Mouse (Mus musculus) forebrain, embryonic 12.5 days (tissue): Measurements from ENCODE around the gene 4930402F06Rik. TPM values are rescaled to one million over a fixed set of nuclear protein-coding genes. Genes with fewer than 3 reads are reported as not detected.

Source experiments
- ATAC-seq: fragments of 200-750 bp; cut with Nextera tagmentation; 2 replicates; pipeline ENCODE4 v1.8.0; 2017; ENCODE audit warnings: moderate TSS enrichment; ENCODE audit not compliant: low FRiP score
- H3K27ac ChIP-seq: fragments of 300-500 bp; sonication (generic); 2 replicates; pipeline ENCODE4 v1.5.1; 2016; ENCODE audit warnings: mild to moderate bottlenecking
- H3K27me3 ChIP-seq: fragments of 300-500 bp; sonication (generic); 2 replicates; pipeline ENCODE4 v1.6.1; 2016; ENCODE audit warnings: mild to moderate bottlenecking
- H3K36me3 ChIP-seq: fragments of 300-500 bp; sonication (generic); replicated peaks from 2 replicates; pipeline ENCODE4 v1.6.1; 2016; ENCODE audit warnings: mild to moderate bottlenecking
- H3K4me1 ChIP-seq: fragments of 300-500 bp; sonication (generic); 2 replicates; pipeline ENCODE4 v1.6.1; 2016
- H3K4me2 ChIP-seq: fragments of 300-500 bp; sonication (generic); 2 replicates; pipeline ENCODE4 v1.6.1; 2016; ENCODE audit warnings: mild to moderate bottlenecking, moderate library complexity
- H3K4me3 ChIP-seq: fragments of 300-500 bp; sonication (generic); replicated peaks from 2 replicates; pipeline ENCODE4 v1.5.1; 2016; ENCODE audit warnings: mild to moderate bottlenecking
- H3K9ac ChIP-seq: fragments of 300-500 bp; sonication (generic); 2 replicates; pipeline ENCODE4 v1.6.1; 2016; ENCODE audit warnings: mild to moderate bottlenecking
- H3K9me3 ChIP-seq: fragments of 300-500 bp; sonication (generic); 2 replicates; pipeline ENCODE4 v1.6.1; 2016
- WGBS: fragments of 180-500 bp; shearing (Covaris S2); methylation state at CpG from one replicate; pipeline ENCODE4 v1.1.7; 2016; 5-methylcytosine and 5-hydroxymethylcytosine counted together
- polyA plus RNA-seq: library from polyadenylated mRNA; unstranded; fragments of >200 nt; fragmentation: Nextera tagmentation; extraction: Ambion mirVana; gene quantifications from 2 replicates; pipeline ENCODE4 v1.2.1, GENCODE M21; 2016

The 4930402F06Rik gene
- polyA plus RNA-seq, 1 experiment from 2014 or later, result not detected

DNA sequence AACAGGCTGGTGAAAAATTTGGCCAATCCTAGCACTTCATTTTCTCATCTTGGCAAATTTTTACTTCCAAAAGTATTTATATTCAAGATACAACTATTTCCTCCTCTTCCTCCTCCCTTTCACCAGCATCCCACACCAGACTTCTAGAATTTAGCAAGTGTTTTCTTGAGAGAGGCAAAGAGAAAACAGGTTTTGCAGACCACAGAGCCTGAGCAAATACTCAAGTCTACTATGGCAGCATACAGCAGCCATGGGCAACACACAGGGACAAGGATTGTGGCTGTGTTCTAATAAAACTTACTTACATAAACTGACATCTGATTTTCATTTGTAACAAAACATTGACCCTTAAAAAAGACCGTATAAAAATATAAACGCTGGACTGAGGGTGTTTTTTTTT is 65.8 kb downstream of the 4930402F06Rik start:
- no peak overlapping the region for H3K4me3 ChIP-seq
- 85% methylated on average over 2 of the region's 2 CpGs for WGBS
- no peaks in the 10 kb centered on the region for H3K9me3 ChIP-seq

GRCm38 (mm10) chr2:35329061-35329460 is 67.9 kb downstream of the 4930402F06Rik start:
- H3K4me3 ChIP-seq, result no peak overlapping the region
- H3K36me3 ChIP-seq, result no peaks in the 10 kb centered on the region
- H3K9me3 ChIP-seq, result no peaks in the 10 kb centered on the region
- no peak overlapping the region for H3K4me2 ChIP-seq
- H3K4me1 ChIP-seq, result 0 out of 2 replicates have a peak, but pooled peaks cover 4% of the 10 kb centered on the region
- WGBS, result 88% methylated on average over 2 of the region's 2 CpGs
- ATAC-seq, result no peak
- H3K27ac ChIP-seq, result no peak overlapping the region
- H3K27me3 ChIP-seq, result no peaks in the 10 kb centered on the region
- H3K9ac ChIP-seq, result no peak overlapping the region

More for the DNA sequence above, 65.8 kb downstream of the 4930402F06Rik start:
- ATAC-seq, result no peak
- Histone ChIP-seq H3K36me3 (no peaks in the 10 kb centered on the region), H3K4me1 (peaks cover 12% of the 10 kb centered on the region), H3K27me3 (no peaks in the 10 kb centered on the region), H3K4me2 (no peak overlapping the region), H3K9ac (no peak overlapping the region), H3K27ac (no peak overlapping the region)

DNA sequence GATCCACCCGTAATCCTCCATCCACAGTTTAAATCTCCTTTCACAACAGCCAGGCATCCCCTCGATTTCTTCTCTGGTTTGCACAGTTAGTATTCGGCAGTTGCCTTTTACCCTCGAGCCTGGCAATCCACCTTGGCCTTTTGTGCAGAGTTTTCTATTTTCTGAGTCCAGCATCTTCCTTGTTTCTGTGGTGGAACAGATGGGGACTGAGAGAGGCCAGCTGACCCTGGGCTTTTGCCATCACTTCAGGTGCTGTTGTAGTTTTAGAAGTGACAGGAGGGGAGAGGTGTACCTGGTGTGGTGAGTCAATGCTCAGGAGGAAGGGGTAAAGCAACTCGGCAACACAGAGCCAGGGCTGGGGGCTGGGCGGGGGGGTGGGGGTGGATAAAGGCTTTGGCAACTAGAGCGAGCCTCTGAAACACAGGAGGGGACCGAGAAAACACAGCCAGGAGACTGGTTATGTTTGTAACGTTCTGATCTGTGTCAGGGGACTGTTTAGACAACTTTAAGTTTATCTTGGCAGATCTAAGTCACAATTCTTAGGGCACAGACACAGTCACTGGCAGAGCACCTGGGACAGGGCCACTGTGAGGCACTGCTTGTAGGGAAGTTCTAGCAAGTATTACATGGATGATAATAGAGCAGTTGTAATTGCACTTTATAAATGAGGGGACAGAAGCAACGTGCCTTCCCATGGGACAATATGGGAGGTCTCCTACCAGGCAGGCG is 68.7 kb downstream of the 4930402F06Rik start:
- Histone ChIP-seq H3K4me2 (no peak overlapping the region), H3K9ac (no peak overlapping the region), H3K9me3 (no peaks in the 10 kb centered on the region), H3K27ac (no peak overlapping the region), H3K4me1 (0 out of 2 replicates have a peak, but pooled peaks cover 4% of the 10 kb centered on the region), H3K27me3 (no peaks in the 10 kb centered on the region), H3K36me3 (no peaks in the 10 kb centered on the region), H3K4me3 (no peak overlapping the region)
- no peak for ATAC-seq
- WGBS, result 29% methylated on average over 11 of the region's 11 CpGs

- Histone ChIP-seq H3K4me2 (no peak overlapping the region), H3K9me3 (no peaks in the 10 kb centered on the region), H3K4me1 (peaks cover 4% of the 10 kb centered on the region; the same call in 1 of the 2 replicates), H3K27me3 (no peaks in the 10 kb centered on the region), H3K27ac (no peak overlapping the region), H3K36me3 (no peaks in the 10 kb centered on the region), H3K9ac (no peak overlapping the region), H3K4me3 (no peak overlapping the region)
- 67% methylated on average over 10 of the region's 10 CpGs for WGBS
- ATAC-seq, result no peak
Observed at GRCm38 (mm10) chr2:35327583-35327982, 69.4 kb downstream of the 4930402F06Rik start.

- Histone ChIP-seq H3K4me1 (peaks cover 4% of the 10 kb centered on the region; the same call in 1 of the 2 replicates), H3K4me3 (no peak overlapping the region), H3K9me3 (no peaks in the 10 kb centered on the region), H3K4me2 (no peak overlapping the region), H3K27me3 (no peaks in the 10 kb centered on the region), H3K9ac (no peak overlapping the region), H3K27ac (no peak overlapping the region), H3K36me3 (no peaks in the 10 kb centered on the region)
- no peak for ATAC-seq
- 70% methylated on average over 1 of the region's 1 CpGs for WGBS
Observed at GRCm38 (mm10) chr2:35326931-35327330, 70.0 kb downstream of the 4930402F06Rik start.

- 77% methylated on average over 10 of the region's 10 CpGs for WGBS
- no peaks in the 10 kb centered on the region for H3K36me3 ChIP-seq
- peaks cover 4% of the 10 kb centered on the region; the same call in 1 of the 2 replicates for H3K4me1 ChIP-seq
- H3K9me3 ChIP-seq, result no peaks in the 10 kb centered on the region
- H3K4me3 ChIP-seq, result no peak overlapping the region
- no peak overlapping the region for H3K27ac ChIP-seq
- no peak overlapping the region for H3K4me2 ChIP-seq
- H3K27me3 ChIP-seq, result no peaks in the 10 kb centered on the region
- ATAC-seq, result no peak
- no peak overlapping the region for H3K9ac ChIP-seq
Observed at GRCm38 (mm10) chr2:35325930-35326329, 71.0 kb downstream of the 4930402F06Rik start.

Other genes with a start within 250 kb of the 4930402F06Rik start
- gene Rab14, start 196.1 kb downstream of the 4930402F06Rik start, polyA plus RNA-seq, result 355 and 396 TPM in 2 replicates
- 27.2 and 32.7 TPM in 2 replicates for gene Gsn, start 140.8 kb downstream of the 4930402F06Rik start, polyA plus RNA-seq
- gene Stom, start 60.2 kb downstream of the 4930402F06Rik start, polyA plus RNA-seq, result 11.0 TPM in 2 replicates
- gene 4930568D16Rik, start 29.4 kb downstream of the 4930402F06Rik start, polyA plus RNA-seq, result not detected in 2 replicates
- gene Ggta1, start 66.1 kb upstream of the 4930402F06Rik start, polyA plus RNA-seq, result 4.7 and 4.9 TPM in 2 replicates
- gene Dab2ip, start 161.1 kb upstream of the 4930402F06Rik start, polyA plus RNA-seq, result 36.8 and 56.9 TPM in 2 replicates